Mouse (Mus musculus): ENCODE results near the gene St6gal1. TPM values are rescaled to one million over a fixed set of nuclear protein-coding genes. Genes with fewer than 3 reads are reported as not detected.

Gene St6gal1
- polyA plus RNA-seq (2015; fragmentation: Illumina TruSeq; extraction: RNeasy Lipid Tissue Mini Kit (QIAGEN cat#74804); ENCODE audit: low read depth, low replicate concordance), result 14.9 TPM

DNA sequence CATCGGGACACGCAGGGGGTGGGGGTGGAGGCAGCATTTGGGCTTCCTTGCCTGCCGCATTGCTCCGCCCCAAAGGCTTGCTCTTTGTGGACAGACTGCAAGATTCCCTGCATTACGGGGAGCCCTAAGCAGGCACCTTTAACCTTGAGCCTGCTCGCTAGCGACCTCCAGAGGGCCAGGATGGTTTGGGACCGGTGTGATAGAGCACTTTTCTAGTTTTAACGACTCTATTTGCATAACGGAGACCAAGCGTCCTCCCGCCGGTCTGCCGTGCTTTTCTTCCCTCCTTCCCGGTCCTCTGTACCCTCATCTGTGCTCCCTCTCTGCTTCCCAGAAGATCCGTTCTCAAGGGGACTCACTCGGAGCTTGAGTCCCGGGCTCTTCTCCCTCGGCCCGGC lies at the start of gene St6gal1:
Gene St6gal1 (plus strand): TSS at position 70 of the 398 bp plus-strand sequence.

Other genes with a start within 250 kb of the St6gal1 start
- gene Kng2, start 195.3 kb upstream of the St6gal1 start, polyA plus RNA-seq (2015; fragmentation: Illumina TruSeq; extraction: RNeasy Lipid Tissue Mini Kit (QIAGEN cat#74804); ENCODE audit: low read depth, low replicate concordance), result not detected
- gene Kng1, start 166.9 kb upstream of the St6gal1 start, polyA plus RNA-seq (2015; fragmentation: Illumina TruSeq; extraction: RNeasy Lipid Tissue Mini Kit (QIAGEN cat#74804); ENCODE audit: low read depth, low replicate concordance), result 0.39 TPM
- 1,338 TPM for gene Eif4a2, start 117.3 kb upstream of the St6gal1 start, polyA plus RNA-seq (2015; fragmentation: Illumina TruSeq; extraction: RNeasy Lipid Tissue Mini Kit (QIAGEN cat#74804); ENCODE audit: low read depth, low replicate concordance)
- 7.9 TPM for gene Rfc4, start 97.0 kb upstream of the St6gal1 start, polyA plus RNA-seq (2015; fragmentation: Illumina TruSeq; extraction: RNeasy Lipid Tissue Mini Kit (QIAGEN cat#74804); ENCODE audit: low read depth, low replicate concordance)
- gene Adipoq, start 78.2 kb upstream of the St6gal1 start, polyA plus RNA-seq (2015; fragmentation: Illumina TruSeq; extraction: RNeasy Lipid Tissue Mini Kit (QIAGEN cat#74804); ENCODE audit: low read depth, low replicate concordance), result not detected
- gene Rtp1, start 204.4 kb downstream of the St6gal1 start, polyA plus RNA-seq (2015; fragmentation: Illumina TruSeq; extraction: RNeasy Lipid Tissue Mini Kit (QIAGEN cat#74804); ENCODE audit: low read depth, low replicate concordance), result 0.36 TPM